Mouse (Mus musculus): ENCODE measurements around the gene Sec16b. TPM values are rescaled to one million over a fixed set of nuclear protein-coding genes. Genes with fewer than 3 reads are reported as not detected.

Sec16b gene
- polyA plus RNA-seq, 1 experiment from 2014 or later, result 0.43 TPM

GRCm38 (mm10) chr1:157516838-157517808 lies 10.6 kb downstream of the Sec16b start:
- 90% methylated on average over 8 of the region's 8 CpGs for WGBS
- Histone ChIP-seq H3K36me3 (no peaks in the 10 kb centered on the region), H3K4me2 (no peak overlapping the region), H3K27ac (replicated peaks) (no peak overlapping the region), H3K27me3 (no peaks in the 10 kb centered on the region), H3K4me1 (replicated peaks) (0 out of 2 replicates have a peak, but pooled peaks cover 14% of the 10 kb centered on the region), H3K9ac (no peak overlapping the region), H3K9me3 (no peaks in the 10 kb centered on the region), H3K4me3 (no peak overlapping the region)
- no peak for ATAC-seq (ENCODE audit: low FRiP score, low read depth)

- peak; percentile 79 for ATAC-seq (ENCODE audit: low FRiP score, low read depth)
- H3K27me3 ChIP-seq, result no peaks in the 10 kb centered on the region
- 39% methylated on average over 4 of the region's 4 CpGs for WGBS
- 0 out of 2 replicates have a peak overlapping the region, but pooled peaks have one; percentile 18 for H3K27ac ChIP-seq (replicated peaks)
- no peak overlapping the region for H3K4me2 ChIP-seq
- 0 out of 2 replicates have a peak, but pooled peaks cover 14% of the 10 kb centered on the region for H3K4me1 ChIP-seq (replicated peaks)
- no peak overlapping the region for H3K9ac ChIP-seq
- no peaks in the 10 kb centered on the region for H3K36me3 ChIP-seq
- H3K9me3 ChIP-seq, result no peaks in the 10 kb centered on the region
- H3K4me3 ChIP-seq, result no peak overlapping the region
Measured at GRCm38 (mm10) chr1:157518111-157518523, 11.6 kb downstream of the Sec16b start.

GRCm38 (mm10) chr1:157519396-157519795 lies 12.9 kb downstream of the Sec16b start:
- 0 out of 2 replicates have a peak, but pooled peaks cover 14% of the 10 kb centered on the region for H3K4me1 ChIP-seq (replicated peaks)
- no peak overlapping the region for H3K27ac ChIP-seq (replicated peaks)
- 67% methylated on average over 2 of the region's 2 CpGs for WGBS
- no peaks in the 10 kb centered on the region for H3K36me3 ChIP-seq
- H3K4me3 ChIP-seq, result no peak overlapping the region
- H3K27me3 ChIP-seq, result no peaks in the 10 kb centered on the region
- no peak overlapping the region for H3K9ac ChIP-seq
- no peaks in the 10 kb centered on the region for H3K9me3 ChIP-seq
- H3K4me2 ChIP-seq, result no peak overlapping the region
- no peak for ATAC-seq (ENCODE audit: low FRiP score, low read depth)

DNA sequence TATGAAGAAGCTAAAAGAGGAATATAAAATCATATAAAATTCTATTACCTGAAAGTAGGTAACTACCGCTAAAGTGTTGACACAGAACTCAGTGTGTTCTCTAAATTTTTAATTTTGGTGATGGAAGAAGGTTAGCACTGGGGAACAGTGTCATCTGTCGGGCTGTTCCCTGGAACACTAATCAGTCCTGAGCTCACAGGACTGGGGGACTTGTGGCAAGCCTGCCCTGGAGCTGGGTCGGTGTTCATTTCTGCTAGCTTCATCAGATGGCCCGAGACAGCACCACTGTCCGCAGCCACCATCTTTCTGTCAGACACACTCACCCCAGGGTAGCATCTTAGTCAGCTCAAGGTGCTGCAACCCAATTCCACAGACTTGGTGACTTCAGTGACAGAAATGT lies 15.8 kb downstream of the Sec16b start:
- Histone ChIP-seq H3K36me3 (no peaks in the 10 kb centered on the region), H3K27ac (replicated peaks) (no peak overlapping the region), H3K4me2 (no peak overlapping the region), H3K4me1 (replicated peaks) (0 out of 2 replicates have a peak, but pooled peaks cover 14% of the 10 kb centered on the region), H3K9ac (no peak overlapping the region), H3K4me3 (no peak overlapping the region), H3K9me3 (no peaks in the 10 kb centered on the region), H3K27me3 (no peaks in the 10 kb centered on the region)
- no peak for ATAC-seq (ENCODE audit: low FRiP score, low read depth)
- 93% methylated on average over 5 of the region's 5 CpGs for WGBS

- Histone ChIP-seq H3K4me2 (no peak overlapping the region), H3K4me1 (replicated peaks) (no peaks in the 10 kb centered on the region), H3K27me3 (no peaks in the 10 kb centered on the region), H3K4me3 (no peak overlapping the region), H3K27ac (replicated peaks) (no peak overlapping the region), H3K36me3 (no peaks in the 10 kb centered on the region), H3K9ac (no peak overlapping the region), H3K9me3 (no peaks in the 10 kb centered on the region)
- 89% methylated on average over 7 of the region's 7 CpGs for WGBS
- ATAC-seq (ENCODE audit: low FRiP score, low read depth), result no peak
Measured at GRCm38 (mm10) chr1:157524775-157525174, 18.2 kb downstream of the Sec16b start.

GRCm38 (mm10) chr1:157525692-157526354 lies 19.3 kb downstream of the Sec16b start:
- Histone ChIP-seq H3K9ac (no peak overlapping the region), H3K4me3 (no peak overlapping the region), H3K36me3 (no peaks in the 10 kb centered on the region), H3K4me2 (no peak overlapping the region), H3K27ac (replicated peaks) (no peak overlapping the region), H3K27me3 (no peaks in the 10 kb centered on the region), H3K9me3 (no peaks in the 10 kb centered on the region), H3K4me1 (replicated peaks) (no peaks in the 10 kb centered on the region)
- ATAC-seq (ENCODE audit: low FRiP score, low read depth), result no peak
- WGBS, result 87% methylated on average over 16 of the region's 16 CpGs

DNA sequence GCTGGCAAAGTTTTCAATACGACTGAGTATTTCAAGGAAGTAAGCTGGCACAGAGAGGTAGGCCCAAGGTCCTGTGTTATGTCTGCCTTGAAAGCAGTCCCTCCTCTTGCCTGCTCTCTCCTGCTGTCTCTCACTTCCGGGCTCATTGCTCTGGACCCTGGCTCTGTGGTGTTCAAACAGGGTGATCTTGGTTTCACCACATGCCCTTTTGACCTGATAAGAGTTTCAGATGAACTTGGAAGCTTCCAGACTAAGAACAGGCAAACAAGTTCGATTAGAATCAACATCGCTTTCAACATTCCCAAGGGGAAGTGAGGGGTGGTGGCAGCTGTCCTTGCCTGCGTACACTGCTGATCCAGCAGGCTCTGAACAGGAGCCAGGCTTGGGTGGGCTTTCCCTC lies 20.1 kb downstream of the Sec16b start:
- Histone ChIP-seq H3K4me2 (no peak overlapping the region), H3K4me1 (replicated peaks) (no peaks in the 10 kb centered on the region), H3K27ac (replicated peaks) (no peak overlapping the region), H3K9me3 (no peaks in the 10 kb centered on the region), H3K9ac (no peak overlapping the region), H3K27me3 (no peaks in the 10 kb centered on the region), H3K4me3 (no peak overlapping the region), H3K36me3 (no peaks in the 10 kb centered on the region)
- no peak for ATAC-seq (ENCODE audit: low FRiP score, low read depth)
- 73% methylated on average over 5 of the region's 5 CpGs for WGBS

DNA sequence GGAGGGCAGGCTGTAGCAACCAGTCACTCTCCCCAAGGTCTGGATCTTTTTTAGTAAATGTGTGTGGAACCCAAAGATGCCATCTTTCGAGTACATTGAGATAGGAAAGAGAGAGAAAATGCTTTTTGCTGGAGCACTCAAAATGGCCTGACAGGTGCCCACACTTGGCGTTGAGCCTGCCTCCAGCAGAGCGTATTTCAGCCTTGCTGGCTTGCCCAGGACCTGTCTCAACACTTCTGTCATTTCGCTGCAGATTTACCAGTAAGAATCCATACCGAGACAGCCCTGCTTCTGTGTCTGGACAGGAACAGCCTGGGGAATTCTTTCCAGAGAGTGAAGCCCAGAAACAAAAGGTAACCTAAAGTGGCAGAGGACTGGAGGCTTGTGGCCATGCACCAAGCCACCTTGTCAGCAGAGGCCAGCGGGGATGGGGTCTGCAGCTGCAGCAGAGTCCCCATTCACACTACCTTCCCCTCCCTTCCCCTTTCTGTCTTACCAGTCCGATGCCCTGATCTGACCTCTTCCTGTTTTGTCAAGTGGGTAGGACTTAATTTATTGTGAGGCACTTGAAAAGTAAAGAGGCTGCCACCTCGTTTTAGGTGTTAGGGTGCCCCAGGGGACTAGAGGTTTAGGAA lies 26.4 kb downstream of the Sec16b start:
- Histone ChIP-seq H3K27ac (replicated peaks) (no peak overlapping the region), H3K4me2 (no peak overlapping the region), H3K4me1 (replicated peaks) (no peaks in the 10 kb centered on the region), H3K9me3 (no peaks in the 10 kb centered on the region), H3K36me3 (no peaks in the 10 kb centered on the region), H3K9ac (no peak overlapping the region), H3K27me3 (0 out of 2 replicates have a peak, but pooled peaks cover 3% of the 10 kb centered on the region), H3K4me3 (no peak overlapping the region)
- ATAC-seq (ENCODE audit: low FRiP score, low read depth), result no peak
- 41% methylated on average over 8 of the region's 8 CpGs for WGBS

GRCm38 (mm10) chr1:157535571-157535970 lies 29.0 kb downstream of the Sec16b start:
- Histone ChIP-seq H3K27me3 (0 out of 2 replicates have a peak, but pooled peaks cover 3% of the 10 kb centered on the region), H3K27ac (replicated peaks) (no peak overlapping the region), H3K4me3 (no peak overlapping the region), H3K4me1 (replicated peaks) (no peaks in the 10 kb centered on the region), H3K9me3 (no peaks in the 10 kb centered on the region), H3K36me3 (no peaks in the 10 kb centered on the region), H3K4me2 (no peak overlapping the region), H3K9ac (no peak overlapping the region)
- no peak for ATAC-seq (ENCODE audit: low FRiP score, low read depth)
- 89% methylated on average over 1 of the region's 1 CpGs for WGBS

GRCm38 (mm10) chr1:157536471-157536870 lies 29.9 kb downstream of the Sec16b start:
- 0 out of 2 replicates have a peak, but pooled peaks cover 3% of the 10 kb centered on the region for H3K27me3 ChIP-seq
- H3K27ac ChIP-seq (replicated peaks), result no peak overlapping the region
- H3K4me1 ChIP-seq (replicated peaks), result no peaks in the 10 kb centered on the region
- no peak overlapping the region for H3K4me3 ChIP-seq
- 11% methylated on average over 6 of the region's 6 CpGs for WGBS
- ATAC-seq (ENCODE audit: low FRiP score, low read depth), result peak; percentile 54; the same call in 1 of the 2 replicates
- H3K9me3 ChIP-seq, result no peaks in the 10 kb centered on the region
- H3K4me2 ChIP-seq, result no peak overlapping the region
- H3K36me3 ChIP-seq, result no peaks in the 10 kb centered on the region
- H3K9ac ChIP-seq, result no peak overlapping the region

DNA sequence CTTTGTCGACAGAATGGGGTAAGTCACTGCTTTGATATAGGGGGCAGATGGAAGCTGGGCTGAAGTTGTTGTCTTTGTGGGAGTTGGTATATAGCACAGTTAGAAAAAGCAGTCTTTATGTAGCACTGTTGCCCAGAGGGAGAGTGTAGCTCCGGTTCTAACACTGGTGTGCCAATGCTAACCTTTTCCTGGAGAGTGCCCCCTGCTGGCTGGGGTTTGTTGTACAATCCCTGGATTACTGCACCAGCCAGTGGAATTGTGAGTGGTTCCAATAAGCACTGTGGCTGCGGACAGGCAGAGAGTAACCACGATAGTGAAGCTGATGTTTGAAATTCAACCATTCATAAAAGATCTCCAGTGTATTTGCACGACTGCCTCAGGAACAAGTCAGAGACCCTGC lies 31.1 kb downstream of the Sec16b start:
- no peak overlapping the region for H3K4me3 ChIP-seq
- H3K27ac ChIP-seq (replicated peaks), result no peak overlapping the region
- H3K9ac ChIP-seq, result no peak overlapping the region
- 89% methylated on average over 5 of the region's 5 CpGs for WGBS
- no peaks in the 10 kb centered on the region for H3K36me3 ChIP-seq
- H3K27me3 ChIP-seq, result 0 out of 2 replicates have a peak, but pooled peaks cover 2% of the 10 kb centered on the region
- no peak for ATAC-seq (ENCODE audit: low FRiP score, low read depth)
- no peaks in the 10 kb centered on the region for H3K4me1 ChIP-seq (replicated peaks)
- no peak overlapping the region for H3K4me2 ChIP-seq
- no peaks in the 10 kb centered on the region for H3K9me3 ChIP-seq

DNA sequence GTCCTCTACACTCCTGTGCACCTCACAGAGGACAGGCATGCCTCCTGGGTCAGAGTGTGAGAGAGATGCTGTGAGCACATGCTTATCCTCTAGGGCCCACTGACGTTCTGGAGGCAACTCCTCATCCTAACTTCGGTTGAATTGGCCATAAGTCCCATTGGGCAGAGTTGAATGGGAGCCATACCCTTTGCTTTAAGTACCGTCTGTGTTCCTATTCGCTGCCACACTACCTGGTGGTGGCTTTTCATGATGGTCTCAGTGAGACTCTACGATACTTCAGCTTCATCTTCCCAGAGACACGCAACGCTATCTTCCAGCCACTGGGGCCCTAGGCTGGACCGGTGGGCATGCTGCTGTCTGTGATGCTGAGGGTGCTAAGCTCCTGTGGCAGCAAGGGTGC lies 38.5 kb downstream of the Sec16b start:
- Histone ChIP-seq H3K4me1 (replicated peaks) (no peaks in the 10 kb centered on the region), H3K9me3 (no peaks in the 10 kb centered on the region), H3K4me2 (no peak overlapping the region), H3K4me3 (no peak overlapping the region), H3K36me3 (no peaks in the 10 kb centered on the region), H3K27ac (replicated peaks) (no peak overlapping the region), H3K27me3 (no peaks in the 10 kb centered on the region), H3K9ac (no peak overlapping the region)
- ATAC-seq (ENCODE audit: low FRiP score, low read depth), result no peak
- WGBS, result 91% methylated on average over 8 of the region's 8 CpGs
